Mouse (Mus musculus) limb, embryonic 11.5 days (tissue): ENCODE data around the gene U2af1l4. TPM values are rescaled to one million over a fixed set of nuclear protein-coding genes. Genes with fewer than 3 reads are reported as not detected.

Experiments used
- ATAC-seq: fragments of 200-750 bp; cut with Nextera tagmentation; 2 replicates; pipeline ENCODE4 v1.8.0; 2017; ENCODE audit warnings: low read depth; ENCODE audit not compliant: insufficient number of reproducible peaks, low FRiP score, low TSS enrichment
- DNase-seq: peaks from one replicate; pipeline ENCODE4 v3.0.0-alpha.2; 2015; ENCODE audit warnings: low spot score
- H3K27ac ChIP-seq: fragments of 300-500 bp; sonication (generic); replicated peaks from 2 replicates; pipeline ENCODE4 v1.5.1; 2014; ENCODE audit warnings: low read depth, mild to moderate bottlenecking, low read length
- H3K27me3 ChIP-seq: fragments of 300-500 bp; sonication (generic); 2 replicates; pipeline ENCODE4 v1.6.1; 2014; ENCODE audit warnings: mild to moderate bottlenecking, low read length, mixed read lengths; ENCODE audit not compliant: control insufficient read depth, insufficient read depth
- H3K36me3 ChIP-seq: fragments of 300-500 bp; sonication (generic); 2 replicates; pipeline ENCODE4 v1.6.1; 2014; ENCODE audit warnings: mild to moderate bottlenecking, low read length, moderate library complexity, mixed read lengths; ENCODE audit not compliant: control insufficient read depth, insufficient read depth
- H3K4me1 ChIP-seq: fragments of 300-500 bp; sonication (generic); 2 replicates; pipeline ENCODE4 v1.6.1; 2014; ENCODE audit warnings: low read length, mixed read lengths; ENCODE audit not compliant: control insufficient read depth, insufficient read depth
- H3K4me2 ChIP-seq: fragments of 300-500 bp; sonication (generic); 2 replicates; pipeline ENCODE4 v1.6.1; 2014; ENCODE audit warnings: low read depth, mild to moderate bottlenecking, moderate library complexity; ENCODE audit not compliant: severe bottlenecking
- H3K4me3 ChIP-seq: fragments of 300-500 bp; sonication (generic); 2 replicates; pipeline ENCODE4 v1.5.1; 2014; ENCODE audit warnings: low read depth, low read length
- H3K9ac ChIP-seq: fragments of 300-500 bp; sonication (generic); 2 replicates; pipeline ENCODE4 v1.6.1; 2014; ENCODE audit warnings: mild to moderate bottlenecking, low read length
- H3K9me3 ChIP-seq: fragments of 300-500 bp; sonication (generic); 2 replicates; pipeline ENCODE4 v1.6.1; 2016; ENCODE audit warnings: low read length; ENCODE audit not compliant: control insufficient read depth
- WGBS: fragments of 180-500 bp; shearing (Covaris S2); extraction: QIAGEN DNeasy Blood & Tissue Kit; methylation state at CpG from one replicate; pipeline ENCODE4 v1.1.7; 2014; 5-methylcytosine and 5-hydroxymethylcytosine counted together
- polyA plus RNA-seq: library from polyadenylated mRNA; unstranded; fragments of >200 nt; fragmentation: Nextera tagmentation; extraction: Ambion mirVana; gene quantifications from 2 replicates; pipeline ENCODE4 v1.2.1, GENCODE M21; 2014

Gene U2af1l4
- polyA plus RNA-seq, 1 experiment from 2014 or later, result 100 TPM

- Histone ChIP-seq H3K36me3 (peaks cover 25% of the 10 kb centered on the region), H3K9ac (no peak overlapping the region; the same call in 1 of the 2 replicates), H3K9me3 (no peaks in the 10 kb centered on the region), H3K4me1 (0 out of 2 replicates have a peak, but pooled peaks cover 9% of the 10 kb centered on the region), H3K27me3 (no peaks in the 10 kb centered on the region), H3K27ac (no peak overlapping the region), H3K4me2 (0 out of 2 replicates have a peak overlapping the region, but pooled peaks have one; percentile 10), H3K4me3 (0 out of 2 replicates have a peak overlapping the region, but pooled peaks have one; percentile 0)
- whole genome bisulfite sequencing, result 22% methylated on average over 17 of the region's 17 CpGs
- ATAC-seq, result no peak
- no peak for DNase-seq
Measured at GRCm38 (mm10) chr7:30526399-30526798, 36.7 kb upstream of the U2af1l4 start.

- Histone ChIP-seq H3K4me1 (0 out of 2 replicates have a peak, but pooled peaks cover 9% of the 10 kb centered on the region), H3K9me3 (no peaks in the 10 kb centered on the region), H3K27ac (no peak overlapping the region), H3K4me2 (no peak overlapping the region), H3K4me3 (no peak overlapping the region), H3K27me3 (no peaks in the 10 kb centered on the region), H3K9ac (no peak overlapping the region), H3K36me3 (peaks cover 25% of the 10 kb centered on the region)
- WGBS, result 82% methylated on average over 14 of the region's 14 CpGs
- ATAC-seq (no peak), DNase-seq (no peak)
Measured at GRCm38 (mm10) chr7:30526981-30527380, 36.1 kb upstream of the U2af1l4 start.

- 85% methylated on average over 9 of the region's 9 CpGs for WGBS
- H3K4me2 ChIP-seq, result no peak overlapping the region
- no peak overlapping the region for H3K9ac ChIP-seq
- peaks cover 20% of the 10 kb centered on the region for H3K36me3 ChIP-seq
- H3K4me1 ChIP-seq, result peaks cover 18% of the 10 kb centered on the region; the same call in 1 of the 2 replicates
- H3K27me3 ChIP-seq, result no peaks in the 10 kb centered on the region
- ATAC-seq, result no peak
- DNase-seq, result no peak
- no peaks in the 10 kb centered on the region for H3K9me3 ChIP-seq
- no peak overlapping the region for H3K27ac ChIP-seq
- no peak overlapping the region for H3K4me3 ChIP-seq
Measured at GRCm38 (mm10) chr7:30531291-30531815, 31.7 kb upstream of the U2af1l4 start.

GRCm38 (mm10) chr7:30532931-30533330, 30.2 kb upstream of the U2af1l4 start:
- ATAC-seq, result no peak
- 0 out of 2 replicates have a peak overlapping the region, but pooled peaks have one; percentile 23 for H3K9ac ChIP-seq
- H3K4me2 ChIP-seq, result no peak overlapping the region

GRCm38 (mm10) chr7:30533941-30534632, 29.0 kb upstream of the U2af1l4 start:
- H3K4me3 ChIP-seq, result peak overlapping the region; percentile 46
- peak overlapping the region; percentile 78 for H3K9ac ChIP-seq
- H3K27ac ChIP-seq, result no peak overlapping the region
- peaks cover 8% of the 10 kb centered on the region for H3K36me3 ChIP-seq
- peaks cover 12% of the 10 kb centered on the region; the same call in 1 of the 2 replicates for H3K4me1 ChIP-seq
- DNase-seq (no peak), ATAC-seq (no peak)
- peak overlapping the region; percentile 84 for H3K4me2 ChIP-seq
- 8% methylated on average over 26 of the region's 26 CpGs for WGBS
- no peaks in the 10 kb centered on the region for H3K27me3 ChIP-seq
- H3K9me3 ChIP-seq, result no peaks in the 10 kb centered on the region

More at GRCm38 (mm10) chr7:30532931-30533330, 30.2 kb upstream of the U2af1l4 start:
- WGBS, result 55% methylated on average over 8 of the region's 8 CpGs
- Histone ChIP-seq H3K27me3 (no peaks in the 10 kb centered on the region), H3K27ac (no peak overlapping the region), H3K9me3 (no peaks in the 10 kb centered on the region), H3K4me1 (peaks cover 12% of the 10 kb centered on the region; the same call in 1 of the 2 replicates), H3K4me3 (no peak overlapping the region), H3K36me3 (peaks cover 17% of the 10 kb centered on the region)
- no peak for DNase-seq

- peak within 1 kb of the TSS; percentile 84 for H3K4me2 ChIP-seq
- ATAC-seq (peak; percentile 87), DNase-seq (peak; percentile 97)
- peaks cover 2% of the 10 kb centered on the region for H3K36me3 ChIP-seq
- peak within 1 kb of the TSS; percentile 46 for H3K4me3 ChIP-seq
- no peaks in the 10 kb centered on the region for H3K9me3 ChIP-seq
- H3K4me1 ChIP-seq, result peaks cover 12% of the 10 kb centered on the region; the same call in 1 of the 2 replicates
- H3K27me3 ChIP-seq, result no peaks in the 10 kb centered on the region
- peak within 1 kb of the TSS; percentile 78 for H3K9ac ChIP-seq
- H3K27ac ChIP-seq, result no peak within 1 kb of the TSS
- WGBS, result under 1% methylated on average over 49 of the region's 84 CpGs
Measured at GRCm38 (mm10) chr7:30534633-30535577, 28.2 kb upstream of the U2af1l4 start, which contains the start of gene Arhgap33. Gene Arhgap33, minus strand, starts transcription at chr7:30535060.

GRCm38 (mm10) chr7:30540572-30540971, 22.5 kb upstream of the U2af1l4 start:
- no peak overlapping the region for H3K4me2 ChIP-seq
- no peak overlapping the region for H3K9ac ChIP-seq
- WGBS, result 88% methylated on average over 7 of the region's 7 CpGs
- no peak for DNase-seq
- 0 out of 2 replicates have a peak, but pooled peaks cover 1% of the 10 kb centered on the region for H3K4me1 ChIP-seq
- H3K27me3 ChIP-seq, result no peaks in the 10 kb centered on the region
- H3K9me3 ChIP-seq, result no peaks in the 10 kb centered on the region
- peaks cover 9% of the 10 kb centered on the region; the same call in 1 of the 2 replicates for H3K36me3 ChIP-seq
- no peak overlapping the region for H3K4me3 ChIP-seq
- H3K27ac ChIP-seq, result no peak overlapping the region
- no peak for ATAC-seq

- H3K27me3 ChIP-seq, result no peaks in the 10 kb centered on the region
- ATAC-seq (no peak), DNase-seq (no peak)
- H3K36me3 ChIP-seq, result peaks cover 14% of the 10 kb centered on the region; the same call in 1 of the 2 replicates
- no peak overlapping the region for H3K27ac ChIP-seq
- H3K9me3 ChIP-seq, result no peaks in the 10 kb centered on the region
- no peak overlapping the region for H3K4me3 ChIP-seq
- H3K4me2 ChIP-seq, result no peak overlapping the region
- no peaks in the 10 kb centered on the region for H3K4me1 ChIP-seq
- WGBS, result 87% methylated on average over 2 of the region's 2 CpGs
- no peak overlapping the region for H3K9ac ChIP-seq
Measured at GRCm38 (mm10) chr7:30544327-30544726, 18.8 kb upstream of the U2af1l4 start.
